Mouse (Mus musculus): Measurements from ENCODE around the gene Dpt.

GRCm38 (mm10) chr1:164824896-164825295, 28.5 kb downstream of the Dpt start:
- TF ChIP-seq GATA2 (IDR thresholded peaks at IDR 0.05; ENCODE audit: borderline replicate concordance, low read depth, low read length) (no peak), TAL1 (conservative IDR thresholded peaks at IDR 0.05; ENCODE audit: low read depth, low read length) (no peak), CTCF (IDR thresholded peaks at IDR 0.05; ENCODE audit: low read depth, low read length) (no peak), POLR2AphosphoS5 (IDR thresholded peaks at IDR 0.05; ENCODE audit: insufficient replicate concordance, low read depth, low read length) (no peak), GATA1 (IDR thresholded peaks at IDR 0.05; ENCODE audit: borderline replicate concordance, low read length) (no peak)
